Mouse (Mus musculus) brain, embryonic 14.5 days (tissue): ENCODE measurements around the gene Mob3a.

ENCODE experiments used
- CTCF ChIP-seq: fragments of 200-500 bp; IDR thresholded peaks from 2 replicates; pipeline ENCODE4 v1.5.1; 2012; ENCODE audit warnings: inconsistent platforms, mild to moderate bottlenecking, moderate library complexity, borderline replicate concordance; ENCODE audit not compliant: insufficient read depth, insufficient read length; ENCODE audit errors: extremely low read depth
- POLR2A ChIP-seq: fragments of 200-500 bp; IDR thresholded peaks from 2 replicates; pipeline ENCODE4 v1.6.1; 2012; ENCODE audit warnings: mild to moderate bottlenecking, inconsistent platforms, borderline replicate concordance; ENCODE audit not compliant: poor library complexity, insufficient read depth, insufficient read length, severe bottlenecking; ENCODE audit errors: extremely low read depth

GRCm38 (mm10) chr10:80748609-80749008, 46.8 kb upstream of the Mob3a start:
- no peak for TF ChIP-seq POLR2A
- TF ChIP-seq CTCF, result no peak
